Mouse (Mus musculus) midbrain, postnatal 0 days (tissue): ENCODE measurements around the gene Uap1l1. TPM values are rescaled to one million over a fixed set of nuclear protein-coding genes. Genes with fewer than 3 reads are reported as not detected.
A peak's percentile ranks its signal among the peaks of the same experiment; 100 is the strongest.

ENCODE experiments used
- ATAC-seq: fragments of 200-750 bp; cut with Nextera tagmentation; 2 replicates; pipeline ENCODE4 v1.8.0; 2017; ENCODE audit warnings: moderate number of reproducible peaks, mild to moderate bottlenecking, moderate TSS enrichment, moderate library complexity; ENCODE audit not compliant: low FRiP score
- DNase-seq: peaks from one replicate; pipeline ENCODE4 v3.0.0-alpha.2; 2015; ENCODE audit warnings: low spot score
- H3K27ac ChIP-seq: fragments of 300-500 bp; sonication (generic); 2 replicates; pipeline ENCODE4 v1.5.1; 2014; ENCODE audit warnings: low read depth, mild to moderate bottlenecking, low read length, mixed read lengths
- H3K27me3 ChIP-seq: fragments of 300-500 bp; sonication (generic); 2 replicates; pipeline ENCODE4 v1.6.1; 2014; ENCODE audit warnings: low read length, control low read depth, mixed read lengths; ENCODE audit not compliant: insufficient read depth
- H3K36me3 ChIP-seq: fragments of 300-500 bp; sonication (generic); 2 replicates; pipeline ENCODE4 v1.6.1; 2014; ENCODE audit warnings: low read length, control low read depth, mixed read lengths; ENCODE audit not compliant: insufficient read depth
- H3K4me1 ChIP-seq: fragments of 300-500 bp; sonication (generic); 2 replicates; pipeline ENCODE4 v1.6.1; 2014; ENCODE audit warnings: mild to moderate bottlenecking, control low read depth, antibody characterized with exemption, low read length, mixed read lengths; ENCODE audit not compliant: insufficient read depth
- H3K4me2 ChIP-seq: fragments of 300-500 bp; sonication (generic); 2 replicates; pipeline ENCODE4 v1.6.1; 2014; ENCODE audit warnings: low read depth, mild to moderate bottlenecking, low read length, mixed read lengths; ENCODE audit not compliant: poor library complexity, severe bottlenecking
- H3K4me3 ChIP-seq: fragments of 300-500 bp; sonication (generic); 2 replicates; pipeline ENCODE4 v1.5.1; 2014; ENCODE audit warnings: low read depth, mild to moderate bottlenecking, low read length, moderate library complexity
- H3K9ac ChIP-seq: fragments of 300-500 bp; sonication (generic); replicated peaks from 2 replicates; pipeline ENCODE4 v1.6.1; 2014; ENCODE audit warnings: mild to moderate bottlenecking, low read length, moderate library complexity, mixed read lengths; ENCODE audit not compliant: poor library complexity, severe bottlenecking
- H3K9me3 ChIP-seq: fragments of 300-500 bp; sonication (generic); 2 replicates; pipeline ENCODE4 v1.6.1; 2016; ENCODE audit warnings: low read length, control low read depth
- CTCF ChIP-seq: IDR thresholded peaks from 2 replicates; pipeline ENCODE4 v1.5.1; 2016; ENCODE audit warnings: antibody characterized with exemption, mild to moderate bottlenecking
- WGBS: fragments of 180-500 bp; shearing (Covaris S2); extraction: QIAGEN DNeasy Blood & Tissue Kit; methylation state at CpG from one replicate; pipeline ENCODE4 v1.1.7; 2014; 5-methylcytosine and 5-hydroxymethylcytosine counted together
- polyA plus RNA-seq: library from polyadenylated mRNA; unstranded; fragments of >200 nt; fragmentation: Nextera tagmentation; extraction: Ambion mirVana; gene quantifications from 2 replicates; pipeline ENCODE4 v1.2.1, GENCODE M21; 2015
- total RNA-seq: library from RNA; depleted of rRNA; stranded (reverse); fragments of >200 nt; gene quantifications from 2 replicates; pipeline ENCODE4 v1.2.3, GENCODE M21; 2014; rRNA removed

The Uap1l1 gene
- total and polyA plus RNA-seq, 2 experiments from 2014 or later: 9.9 to 11.7 TPM

GRCm38 (mm10) chr2:25318971-25319773 is 46.3 kb downstream of the Uap1l1 start, which contains the start of gene Grin1:
Gene Grin1 (minus strand): TSS chr2:25319187.
- ATAC-seq (peak; percentile 85), DNase-seq (peak; percentile 94)
- TF ChIP-seq CTCF: no peak
- Histone ChIP-seq H3K9ac (peak within 1 kb of the TSS; percentile 87), H3K27ac (peak within 1 kb of the TSS; percentile 81), H3K27me3 (peaks cover 9% of the 10 kb centered on the region), H3K36me3 (peaks cover 8% of the 10 kb centered on the region; the same call in 1 of the 2 replicates), H3K4me1 (0 out of 2 replicates have a peak, but pooled peaks cover 3% of the 10 kb centered on the region), H3K4me2 (peak within 1 kb of the TSS; percentile 64), H3K9me3 (no peaks in the 10 kb centered on the region), H3K4me3 (peak within 1 kb of the TSS; percentile 69)
- 9% methylated on average over 53 of the region's 58 CpGs for WGBS

DNA sequence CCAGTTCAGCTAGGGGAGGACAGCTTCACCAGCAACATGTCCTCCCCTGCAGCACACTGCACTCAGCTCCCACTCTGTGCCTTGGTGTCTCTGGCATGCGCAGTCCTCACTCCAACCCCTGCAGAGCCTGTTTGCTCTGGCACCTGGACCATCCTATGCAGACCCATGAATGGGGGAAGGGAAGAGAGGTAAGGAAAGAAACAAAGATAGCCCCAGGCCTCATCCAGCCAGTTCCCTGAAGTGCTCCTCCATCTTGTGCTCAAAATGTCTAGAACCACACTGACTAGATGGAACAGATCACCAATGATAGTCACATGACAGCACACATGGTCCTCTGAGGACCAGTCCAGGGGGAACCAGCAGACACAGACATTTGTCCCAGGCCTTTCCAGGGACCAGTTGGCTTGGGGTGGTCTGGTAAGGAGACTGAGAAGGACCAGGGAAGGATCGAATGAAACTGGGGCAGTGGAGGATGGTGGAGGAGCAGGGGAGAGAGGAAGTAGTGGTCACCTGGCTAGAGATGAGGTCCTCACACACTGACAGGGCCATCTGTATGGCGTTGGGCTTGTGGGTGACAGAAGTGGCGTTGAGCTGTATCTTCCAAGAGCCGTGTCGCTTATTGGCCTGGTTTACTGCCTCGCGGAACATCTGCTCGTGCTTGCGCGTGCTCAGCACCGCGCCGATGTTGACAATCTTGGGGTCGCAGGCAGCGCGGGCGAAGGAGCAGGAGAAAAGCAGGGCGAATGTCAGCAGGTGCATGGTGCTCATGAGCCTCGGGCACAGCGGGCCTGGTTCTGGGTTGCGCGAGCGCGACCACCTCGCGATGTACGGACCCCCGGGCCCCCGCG is 47.1 kb downstream of the Uap1l1 start:
- TF ChIP-seq CTCF: no peak
- Histone ChIP-seq H3K9ac (peak overlapping the region; percentile 87), H3K36me3 (peaks cover 13% of the 10 kb centered on the region), H3K9me3 (no peaks in the 10 kb centered on the region), H3K27ac (peak overlapping the region; percentile 81), H3K4me3 (peak overlapping the region; percentile 69), H3K4me1 (0 out of 2 replicates have a peak, but pooled peaks cover 3% of the 10 kb centered on the region), H3K4me2 (peak overlapping the region; percentile 64), H3K27me3 (peaks cover 14% of the 10 kb centered on the region)
- DNase-seq: peak; percentile 42
- 5% methylated on average over 31 of the region's 31 CpGs for WGBS
- peak; percentile 70 for ATAC-seq

DNA sequence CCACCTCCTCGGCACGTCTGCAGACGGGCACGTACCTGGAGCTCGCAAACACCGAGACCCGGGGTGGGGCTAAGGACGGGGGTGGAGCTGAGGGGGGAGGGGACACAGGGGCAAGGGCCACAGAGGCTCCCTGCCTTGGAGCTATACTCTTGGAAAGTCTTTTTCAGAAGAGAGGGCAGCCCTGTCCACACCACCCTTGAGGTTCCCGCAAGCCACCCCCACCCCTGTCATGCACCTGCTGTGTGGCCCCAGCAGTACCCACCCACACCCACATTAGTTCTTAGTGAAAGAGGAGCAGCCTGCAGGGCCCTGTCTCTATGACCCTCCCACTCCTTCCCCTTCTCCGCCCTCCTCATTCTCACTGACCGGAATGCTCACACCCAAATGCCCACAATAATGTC is 54.0 kb downstream of the Uap1l1 start:
- no peak for TF ChIP-seq CTCF
- Histone ChIP-seq H3K9ac (no peak overlapping the region), H3K9me3 (no peaks in the 10 kb centered on the region), H3K4me1 (no peaks in the 10 kb centered on the region), H3K4me2 (no peak overlapping the region), H3K27me3 (peaks cover 38% of the 10 kb centered on the region), H3K4me3 (no peak overlapping the region), H3K27ac (no peak overlapping the region), H3K36me3 (peaks cover 53% of the 10 kb centered on the region)
- no peak for ATAC-seq
- WGBS: 16% methylated on average over 11 of the region's 11 CpGs
- DNase-seq: no peak

DNA sequence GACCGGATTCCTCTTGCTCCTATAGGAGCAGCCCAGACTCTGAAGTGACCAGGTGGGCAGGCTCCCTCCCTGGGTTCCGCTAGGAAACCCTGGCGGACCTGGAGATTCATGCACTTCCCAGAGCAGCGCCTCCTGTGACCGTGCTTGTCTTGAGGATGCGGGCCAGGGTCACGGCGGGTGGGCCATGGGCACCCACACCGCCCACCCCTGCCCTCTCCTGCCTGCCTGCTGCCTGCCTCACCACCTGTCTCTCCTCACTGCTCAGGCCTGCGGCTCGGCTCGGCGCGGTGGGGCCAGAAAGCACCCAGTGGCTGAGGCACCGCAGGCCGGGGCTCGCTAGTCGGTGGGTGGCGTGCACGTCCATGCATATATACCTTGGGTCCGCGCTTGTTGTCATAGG is 54.5 kb downstream of the Uap1l1 start:
- no peak overlapping the region for H3K27ac ChIP-seq
- H3K27me3 ChIP-seq: peaks cover 38% of the 10 kb centered on the region
- H3K4me1 ChIP-seq: no peaks in the 10 kb centered on the region
- no peak overlapping the region for H3K4me3 ChIP-seq
- no peak for ATAC-seq
- H3K9ac ChIP-seq: no peak overlapping the region
- no peak for DNase-seq
- H3K36me3 ChIP-seq: peaks cover 52% of the 10 kb centered on the region
- H3K9me3 ChIP-seq: no peaks in the 10 kb centered on the region
- no peak for TF ChIP-seq CTCF
- 14% methylated on average over 22 of the region's 22 CpGs for WGBS
- no peak overlapping the region for H3K4me2 ChIP-seq

- 64% methylated on average over 10 of the region's 10 CpGs for WGBS
- Histone ChIP-seq H3K9me3 (no peaks in the 10 kb centered on the region), H3K4me1 (no peaks in the 10 kb centered on the region), H3K4me3 (no peak overlapping the region), H3K4me2 (no peak overlapping the region), H3K36me3 (peaks cover 50% of the 10 kb centered on the region), H3K27ac (no peak overlapping the region), H3K9ac (no peak overlapping the region), H3K27me3 (peaks cover 38% of the 10 kb centered on the region)
- no peak for ATAC-seq
- TF ChIP-seq CTCF: no peak
- DNase-seq: no peak
These were observed 55.3 kb downstream of the Uap1l1 start for GRCm38 (mm10) chr2:25310180-25310579.

Other genes with a start within 250 kb of the Uap1l1 start
Only the 30 nearest of the 37 such genes appear.
- 1.7 and 3.5 TPM in 2 replicates for gene Tor4a, start 168.8 kb downstream of the Uap1l1 start, total RNA-seq
- 0.98 and 1.3 TPM in 2 replicates for gene Tor4a, start 168.8 kb downstream of the Uap1l1 start, polyA plus RNA-seq
- 87.0 and 101 TPM in 2 replicates for gene Nelfb, start 154.2 kb downstream of the Uap1l1 start, total RNA-seq
- 90.4 TPM in 2 replicates for gene Nelfb, start 154.2 kb downstream of the Uap1l1 start, polyA plus RNA-seq
- 0.38 TPM in 1 of 2 replicates, not detected in the other for gene Stpg3, start 151.0 kb downstream of the Uap1l1 start, total RNA-seq
- gene Stpg3, start 151.0 kb downstream of the Uap1l1 start, polyA plus RNA-seq: not detected in 2 replicates
- gene Fam166a, start 146.9 kb downstream of the Uap1l1 start, total RNA-seq: not detected in 2 replicates
- 1.5 TPM in 1 of 2 replicates, not detected in the other for gene Fam166a, start 146.9 kb downstream of the Uap1l1 start, polyA plus RNA-seq
- 547 and 625 TPM in 2 replicates for gene Tubb4b, start 141.0 kb downstream of the Uap1l1 start, total RNA-seq
- gene Tubb4b, start 141.0 kb downstream of the Uap1l1 start, polyA plus RNA-seq: 461 and 501 TPM in 2 replicates
- gene Slc34a3, start 131.3 kb downstream of the Uap1l1 start, total RNA-seq: not detected in 2 replicates
- gene Slc34a3, start 131.3 kb downstream of the Uap1l1 start, polyA plus RNA-seq: not detected in 2 replicates
- 0.33 TPM in 1 of 2 replicates, not detected in the other for gene Rnf224, start 128.9 kb downstream of the Uap1l1 start, total RNA-seq
- gene Rnf224, start 128.9 kb downstream of the Uap1l1 start, polyA plus RNA-seq: not detected in 2 replicates
- 130 and 157 TPM in 2 replicates for gene Rnf208, start 123.4 kb downstream of the Uap1l1 start, total RNA-seq
- 240 and 253 TPM in 2 replicates for gene Rnf208, start 123.4 kb downstream of the Uap1l1 start, polyA plus RNA-seq
- 1.2 TPM in 1 of 2 replicates, not detected in the other for gene Cysrt1, start 123.2 kb downstream of the Uap1l1 start, total RNA-seq
- 0.19 TPM in 1 of 2 replicates, not detected in the other for gene Cysrt1, start 123.2 kb downstream of the Uap1l1 start, polyA plus RNA-seq
- 7.3 and 12.3 TPM in 2 replicates for gene AL732309.1, start 118.8 kb downstream of the Uap1l1 start, total RNA-seq
- gene AL732309.1, start 118.8 kb downstream of the Uap1l1 start, polyA plus RNA-seq: 2.4 and 3.0 TPM in 2 replicates
- gene Tmem203, start 110.2 kb downstream of the Uap1l1 start, total RNA-seq: 34.4 and 47.8 TPM in 2 replicates
- gene Tmem203, start 110.2 kb downstream of the Uap1l1 start, polyA plus RNA-seq: 20.0 and 22.7 TPM in 2 replicates
- gene Tprn, start 103.1 kb downstream of the Uap1l1 start, total RNA-seq: 23.7 and 45.5 TPM in 2 replicates
- gene Tprn, start 103.1 kb downstream of the Uap1l1 start, polyA plus RNA-seq: 17.8 and 18.1 TPM in 2 replicates
- gene Ssna1, start 93.2 kb downstream of the Uap1l1 start, total RNA-seq: 71.7 and 83.9 TPM in 2 replicates
- 158 and 172 TPM in 2 replicates for gene Ssna1, start 93.2 kb downstream of the Uap1l1 start, polyA plus RNA-seq
- gene Anapc2, start 93.2 kb downstream of the Uap1l1 start, total RNA-seq: 35.0 and 39.3 TPM in 2 replicates
- gene Anapc2, start 93.2 kb downstream of the Uap1l1 start, polyA plus RNA-seq: 103 and 107 TPM in 2 replicates
- not detected in 2 replicates for gene Tmem210, start 77.5 kb downstream of the Uap1l1 start, total RNA-seq
- not detected in 2 replicates for gene Tmem210, start 77.5 kb downstream of the Uap1l1 start, polyA plus RNA-seq
- not detected in 2 replicates for gene Lrrc26, start 75.8 kb downstream of the Uap1l1 start, total RNA-seq
- 0.23 and 0.26 TPM in 2 replicates for gene Lrrc26, start 75.8 kb downstream of the Uap1l1 start, polyA plus RNA-seq
- 120 and 146 TPM in 2 replicates for gene Grin1, start 46.5 kb downstream of the Uap1l1 start, total RNA-seq
- gene Grin1, start 46.5 kb downstream of the Uap1l1 start, polyA plus RNA-seq: 71.5 and 72.3 TPM in 2 replicates
- 58.9 and 60.0 TPM in 2 replicates for gene Man1b1, start 33.3 kb downstream of the Uap1l1 start, total RNA-seq
- 42.2 and 53.1 TPM in 2 replicates for gene Man1b1, start 33.3 kb downstream of the Uap1l1 start, polyA plus RNA-seq
- gene Dpp7, start 9.3 kb downstream of the Uap1l1 start, total RNA-seq: 14.9 and 20.3 TPM in 2 replicates
- 22.7 and 26.2 TPM in 2 replicates for gene Dpp7, start 9.3 kb downstream of the Uap1l1 start, polyA plus RNA-seq
- 18.9 and 21.6 TPM in 2 replicates for gene Sapcd2, start 6.6 kb upstream of the Uap1l1 start, total RNA-seq
- gene Sapcd2, start 6.6 kb upstream of the Uap1l1 start, polyA plus RNA-seq: 12.7 and 13.4 TPM in 2 replicates
- 4.2 and 4.4 TPM in 2 replicates for gene Entpd2, start 30.2 kb upstream of the Uap1l1 start, total RNA-seq
- 10.4 and 10.6 TPM in 2 replicates for gene Entpd2, start 30.2 kb upstream of the Uap1l1 start, polyA plus RNA-seq
- 199 and 234 TPM in 2 replicates for gene Npdc1, start 33.7 kb upstream of the Uap1l1 start, total RNA-seq
- 470 and 481 TPM in 2 replicates for gene Npdc1, start 33.7 kb upstream of the Uap1l1 start, polyA plus RNA-seq
- gene Fut7, start 57.6 kb upstream of the Uap1l1 start, total RNA-seq: 0.42 and 1.6 TPM in 2 replicates
- 0.22 and 0.23 TPM in 2 replicates for gene Fut7, start 57.6 kb upstream of the Uap1l1 start, polyA plus RNA-seq
- gene Abca2, start 63.0 kb upstream of the Uap1l1 start, total RNA-seq: 79.8 and 84.3 TPM in 2 replicates
- 13.5 and 14.5 TPM in 2 replicates for gene Abca2, start 63.0 kb upstream of the Uap1l1 start, polyA plus RNA-seq
- 0.61 and 0.66 TPM in 2 replicates for gene Clic3, start 91.2 kb upstream of the Uap1l1 start, total RNA-seq
- 2.0 and 2.4 TPM in 2 replicates for gene Clic3, start 91.2 kb upstream of the Uap1l1 start, polyA plus RNA-seq
- gene Paxx, start 95.4 kb upstream of the Uap1l1 start, total RNA-seq: 163 and 195 TPM in 2 replicates
- 151 and 165 TPM in 2 replicates for gene Paxx, start 95.4 kb upstream of the Uap1l1 start, polyA plus RNA-seq
- gene Ptgds, start 104.4 kb upstream of the Uap1l1 start, total RNA-seq: 2,128 and 2,726 TPM in 2 replicates
- gene Ptgds, start 104.4 kb upstream of the Uap1l1 start, polyA plus RNA-seq: 2,827 and 3,075 TPM in 2 replicates
- gene Lcn12, start 128.2 kb upstream of the Uap1l1 start, total RNA-seq: not detected in 2 replicates
- gene Lcn12, start 128.2 kb upstream of the Uap1l1 start, polyA plus RNA-seq: not detected in 2 replicates
- gene Fbxw5, start 135.1 kb upstream of the Uap1l1 start, total RNA-seq: 131 and 148 TPM in 2 replicates
- gene Fbxw5, start 135.1 kb upstream of the Uap1l1 start, polyA plus RNA-seq: 106 and 113 TPM in 2 replicates
- gene C8g, start 136.0 kb upstream of the Uap1l1 start, total RNA-seq: 2.7 and 4.4 TPM in 2 replicates
- 6.8 TPM in 2 replicates for gene C8g, start 136.0 kb upstream of the Uap1l1 start, polyA plus RNA-seq